Mouse (Mus musculus) limb, embryonic 10.5 days (tissue): ENCODE results near the gene Cfap45. TPM values are rescaled to one million over a fixed set of nuclear protein-coding genes. Genes with fewer than 3 reads are reported as not detected.

Source experiments
- DNase-seq: peaks from one replicate; pipeline ENCODE4 v3.0.0-alpha.2; 2017; ENCODE audit warnings: low spot score
- H3K27ac ChIP-seq: fragments of 300-500 bp; sonication (generic); 2 replicates; pipeline ENCODE4 v1.5.1; 2016; ENCODE audit warnings: mild to moderate bottlenecking
- H3K27me3 ChIP-seq: fragments of 300-500 bp; sonication (generic); 2 replicates; pipeline ENCODE4 v1.6.1; 2016; ENCODE audit warnings: low read depth, mild to moderate bottlenecking; ENCODE audit not compliant: poor library complexity, severe bottlenecking
- H3K36me3 ChIP-seq: fragments of 300-500 bp; sonication (generic); 2 replicates; pipeline ENCODE4 v1.6.1; 2016; ENCODE audit warnings: mild to moderate bottlenecking, moderate library complexity
- H3K4me1 ChIP-seq: fragments of 300-500 bp; sonication (generic); 2 replicates; pipeline ENCODE4 v1.6.1; 2016
- H3K4me3 ChIP-seq: fragments of 300-500 bp; sonication (generic); 2 replicates; pipeline ENCODE4 v1.5.1; 2016; ENCODE audit warnings: mild to moderate bottlenecking, moderate library complexity
- H3K9me3 ChIP-seq: fragments of 300-500 bp; sonication (generic); replicated peaks from 2 replicates; pipeline ENCODE4 v1.6.1; 2016; ENCODE audit warnings: mild to moderate bottlenecking
- WGBS: fragments of 180-500 bp; shearing (Covaris S2); methylation state at CpG from one replicate; pipeline ENCODE4 v1.1.7; 2016; 5-methylcytosine and 5-hydroxymethylcytosine counted together
- polyA plus RNA-seq: library from polyadenylated mRNA; unstranded; fragments of >200 nt; fragmentation: Nextera tagmentation; extraction: Ambion mirVana; gene quantifications from 2 replicates; pipeline ENCODE4 v1.2.1, GENCODE M21; 2016

Gene Cfap45
- polyA plus RNA-seq, 1 experiment from 2014 or later: 1.0 TPM

GRCm38 (mm10) chr1:172500451-172501370, 19.9 kb upstream of the Cfap45 start:
- peaks cover 29% of the 10 kb centered on the region for H3K27me3 ChIP-seq
- H3K27ac ChIP-seq: peak overlapping the region; percentile 79
- WGBS: 1% methylated on average over 56 of the region's 56 CpGs
- H3K4me3 ChIP-seq: peak overlapping the region; percentile 62
- H3K4me1 ChIP-seq: peaks cover 58% of the 10 kb centered on the region
- H3K36me3 ChIP-seq: peaks cover 43% of the 10 kb centered on the region
- DNase-seq: peak; percentile 58
- H3K9me3 ChIP-seq: no peaks in the 10 kb centered on the region

DNA sequence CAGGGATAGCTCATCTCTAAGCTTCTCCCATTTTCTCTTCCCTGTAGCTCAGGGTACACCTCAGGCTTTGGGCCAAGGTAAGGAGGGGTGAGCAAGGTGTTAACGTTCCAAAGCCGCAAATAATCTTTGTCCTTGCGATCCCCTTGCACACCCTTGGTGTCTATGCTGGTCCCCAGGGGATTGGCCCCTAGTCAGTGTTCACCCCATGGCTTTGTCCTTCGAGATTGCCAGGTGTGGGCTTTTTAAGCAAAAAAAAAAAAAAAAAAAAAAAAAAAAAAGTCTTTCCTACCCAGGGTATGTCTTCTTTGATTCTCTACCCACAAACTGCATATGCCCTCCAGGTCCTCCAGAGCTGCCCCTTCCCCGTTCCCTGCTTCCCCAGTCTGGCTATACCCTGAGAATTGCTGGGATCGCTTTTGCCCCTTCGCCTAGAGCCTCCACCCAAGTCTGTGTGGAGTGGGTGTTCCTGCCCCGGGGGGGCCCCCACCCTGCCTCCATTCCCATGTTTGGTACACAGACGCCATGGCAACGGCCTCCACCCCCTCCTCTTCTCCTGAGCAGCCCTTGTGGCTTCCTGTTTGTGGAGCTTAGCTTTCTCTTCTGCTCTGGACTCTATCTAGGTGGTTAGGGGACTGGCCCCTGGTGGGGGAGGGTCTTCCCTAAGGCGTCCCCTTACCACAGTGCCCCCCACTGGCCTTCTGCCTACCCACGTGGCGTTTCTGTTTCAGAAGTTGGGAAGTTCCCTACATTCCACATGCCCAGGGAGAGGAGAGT, 19.0 kb upstream of the Cfap45 start:
- Histone ChIP-seq H3K9me3 (no peaks in the 10 kb centered on the region), H3K27ac (peak overlapping the region; percentile 79), H3K36me3 (peaks cover 35% of the 10 kb centered on the region), H3K4me3 (peak overlapping the region; percentile 62), H3K4me1 (peaks cover 58% of the 10 kb centered on the region), H3K27me3 (peaks cover 29% of the 10 kb centered on the region)
- WGBS: 38% methylated on average over 13 of the region's 13 CpGs
- DNase-seq: peak; percentile 45

- DNase-seq: no peak
- Histone ChIP-seq H3K36me3 (peaks cover 26% of the 10 kb centered on the region), H3K27ac (peak overlapping the region; percentile 32), H3K27me3 (peaks cover 29% of the 10 kb centered on the region), H3K4me3 (peak overlapping the region; percentile 62), H3K4me1 (peaks cover 65% of the 10 kb centered on the region), H3K9me3 (no peaks in the 10 kb centered on the region)
- WGBS: 40% methylated on average over 13 of the region's 13 CpGs
Observed at GRCm38 (mm10) chr1:172502145-172503110, 18.2 kb upstream of the Cfap45 start.

DNA sequence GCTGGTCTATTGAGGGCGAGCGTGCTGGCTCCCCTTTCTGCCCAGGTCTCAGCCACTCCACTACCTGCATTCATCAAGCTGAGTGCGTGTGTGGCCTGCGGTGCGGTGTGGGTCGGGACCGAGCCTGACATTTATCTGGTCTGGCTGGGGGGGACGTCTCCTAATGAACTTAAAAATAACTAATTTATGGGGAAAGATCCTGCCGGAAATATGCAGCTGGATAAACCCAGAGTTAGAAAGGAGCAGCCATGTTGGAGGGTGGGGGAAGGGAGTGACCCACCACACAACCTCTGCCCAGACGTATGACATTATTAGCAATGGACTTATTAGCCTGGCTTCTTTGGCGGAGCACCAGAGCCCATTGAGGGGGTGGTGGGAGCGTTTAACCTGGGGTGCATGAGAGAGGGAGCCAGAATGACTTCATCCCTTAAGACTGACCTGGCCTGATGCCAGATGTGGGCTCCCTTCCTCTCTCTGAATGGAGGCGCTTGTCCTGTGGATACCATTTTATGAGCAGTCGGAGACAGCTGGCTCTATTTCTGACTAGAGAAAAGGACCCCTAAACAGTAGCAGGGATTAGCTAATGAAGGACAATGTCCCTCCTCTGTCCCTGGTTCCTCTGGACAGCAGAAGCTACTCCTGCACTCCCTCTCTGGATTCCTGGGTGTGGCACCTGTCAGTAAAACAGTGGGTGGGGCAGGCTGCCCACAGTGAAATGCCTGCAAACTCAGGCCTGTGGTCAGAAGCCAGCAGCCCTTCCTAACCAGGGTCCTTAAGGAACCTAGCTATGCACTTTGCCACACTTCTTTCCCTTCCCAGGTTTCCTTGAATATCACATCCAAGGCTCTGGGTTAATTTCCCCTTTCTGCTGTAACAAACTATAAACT, 17.2 kb upstream of the Cfap45 start:
- no peak for DNase-seq
- H3K27me3 ChIP-seq: peaks cover 29% of the 10 kb centered on the region

DNA sequence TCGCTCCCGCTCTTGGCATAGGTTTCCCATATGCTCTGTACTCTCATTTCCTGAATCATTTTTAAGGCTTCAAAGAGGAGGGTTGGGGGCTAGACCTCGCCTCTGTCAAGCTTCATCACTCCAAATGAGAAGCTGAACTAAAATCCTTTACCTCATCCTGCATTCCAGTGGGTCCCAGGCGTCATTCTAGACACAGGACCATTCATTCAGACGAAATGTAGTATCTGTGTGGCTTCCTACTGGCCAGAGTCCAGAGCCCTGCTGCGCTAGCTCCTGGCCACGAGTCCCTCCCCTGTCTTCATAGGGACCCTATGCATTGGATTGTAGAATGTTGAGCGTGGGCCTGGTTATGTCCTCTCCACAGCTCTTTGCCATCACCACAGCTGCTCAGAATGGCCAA, 15.8 kb upstream of the Cfap45 start:
- DNase-seq: no peak
- 90% methylated on average over 8 of the region's 8 CpGs for WGBS
- 0 out of 2 replicates have a peak overlapping the region, but pooled peaks have one; percentile 14 for H3K27ac ChIP-seq
- H3K9me3 ChIP-seq: no peaks in the 10 kb centered on the region
- peaks cover 28% of the 10 kb centered on the region for H3K27me3 ChIP-seq
- peaks cover 58% of the 10 kb centered on the region for H3K4me1 ChIP-seq
- peaks cover 7% of the 10 kb centered on the region for H3K36me3 ChIP-seq
- H3K4me3 ChIP-seq: no peak overlapping the region

More for the DNA sequence above, 17.2 kb upstream of the Cfap45 start:
- Histone ChIP-seq H3K9me3 (no peaks in the 10 kb centered on the region), H3K4me1 (peaks cover 65% of the 10 kb centered on the region), H3K27ac (peak overlapping the region; percentile 15), H3K4me3 (peak overlapping the region; percentile 62), H3K36me3 (peaks cover 17% of the 10 kb centered on the region)
- WGBS: 59% methylated on average over 14 of the region's 14 CpGs

- no peak for DNase-seq
- Histone ChIP-seq H3K9me3 (no peaks in the 10 kb centered on the region), H3K27ac (no peak overlapping the region; the same call in 1 of the 2 replicates), H3K27me3 (peaks cover 6% of the 10 kb centered on the region; the same call in 1 of the 2 replicates), H3K4me3 (no peak overlapping the region), H3K36me3 (peaks cover 7% of the 10 kb centered on the region), H3K4me1 (peaks cover 46% of the 10 kb centered on the region)
- 61% methylated on average over 5 of the region's 5 CpGs for WGBS
Observed at GRCm38 (mm10) chr1:172507001-172507400, 13.6 kb upstream of the Cfap45 start.

- Histone ChIP-seq H3K27ac (no peak overlapping the region), H3K4me1 (peaks cover 39% of the 10 kb centered on the region), H3K9me3 (no peaks in the 10 kb centered on the region), H3K36me3 (peaks cover 7% of the 10 kb centered on the region), H3K4me3 (no peak overlapping the region), H3K27me3 (no peaks in the 10 kb centered on the region)
- DNase-seq: no peak
- 93% methylated on average over 3 of the region's 3 CpGs for WGBS
Observed at GRCm38 (mm10) chr1:172507701-172508100, 12.9 kb upstream of the Cfap45 start.

DNA sequence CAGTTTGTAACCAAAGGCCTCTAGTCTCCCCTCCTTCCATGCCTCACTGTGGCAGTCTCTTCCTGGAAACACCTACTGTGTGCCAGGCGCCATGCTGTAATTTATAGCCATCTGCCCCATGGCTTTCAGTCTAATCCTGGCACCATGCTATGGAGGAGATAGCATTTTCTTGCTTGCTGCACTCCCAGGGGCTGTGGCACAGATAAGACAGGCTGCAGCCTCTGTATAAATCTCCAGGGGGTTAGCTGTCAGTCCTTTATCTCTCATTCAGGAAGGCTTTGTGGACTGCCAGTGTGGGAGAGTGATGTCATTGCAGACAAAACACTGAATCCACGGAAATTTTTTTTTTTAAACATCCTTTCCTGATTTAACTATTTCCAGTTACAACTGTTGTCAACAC, 12.4 kb upstream of the Cfap45 start:
- Histone ChIP-seq H3K36me3 (peaks cover 7% of the 10 kb centered on the region), H3K4me1 (peaks cover 39% of the 10 kb centered on the region), H3K27me3 (no peaks in the 10 kb centered on the region), H3K27ac (no peak overlapping the region), H3K9me3 (no peaks in the 10 kb centered on the region), H3K4me3 (no peak overlapping the region)
- no peak for DNase-seq
- WGBS: 70% methylated on average over 2 of the region's 2 CpGs

- Histone ChIP-seq H3K9me3 (no peaks in the 10 kb centered on the region), H3K4me1 (peaks cover 38% of the 10 kb centered on the region), H3K27me3 (no peaks in the 10 kb centered on the region), H3K27ac (no peak overlapping the region), H3K4me3 (no peak overlapping the region), H3K36me3 (peaks cover 7% of the 10 kb centered on the region)
- WGBS: 78% methylated on average over 5 of the region's 5 CpGs
- DNase-seq: no peak
Observed at GRCm38 (mm10) chr1:172509235-172509634, 11.4 kb upstream of the Cfap45 start.

- Histone ChIP-seq H3K27me3 (no peaks in the 10 kb centered on the region), H3K9me3 (no peaks in the 10 kb centered on the region), H3K36me3 (peaks cover 6% of the 10 kb centered on the region), H3K4me3 (no peak overlapping the region), H3K27ac (no peak overlapping the region), H3K4me1 (peaks cover 32% of the 10 kb centered on the region)
- no peak for DNase-seq
- 46% methylated on average over 8 of the region's 8 CpGs for WGBS
Observed at GRCm38 (mm10) chr1:172509983-172510382, 10.6 kb upstream of the Cfap45 start.

GRCm38 (mm10) chr1:172510421-172510972, 10.1 kb upstream of the Cfap45 start:
- Histone ChIP-seq H3K27me3 (0 out of 2 replicates have a peak, but pooled peaks cover 3% of the 10 kb centered on the region), H3K9me3 (no peaks in the 10 kb centered on the region), H3K36me3 (peaks cover 1% of the 10 kb centered on the region; the same call in 1 of the 2 replicates), H3K4me3 (no peak overlapping the region), H3K27ac (no peak overlapping the region), H3K4me1 (peaks cover 34% of the 10 kb centered on the region)
- DNase-seq: no peak
- WGBS: 27% methylated on average over 13 of the region's 13 CpGs
